Mouse (Mus musculus): Measurements from ENCODE around the gene Wfdc17.

DNA sequence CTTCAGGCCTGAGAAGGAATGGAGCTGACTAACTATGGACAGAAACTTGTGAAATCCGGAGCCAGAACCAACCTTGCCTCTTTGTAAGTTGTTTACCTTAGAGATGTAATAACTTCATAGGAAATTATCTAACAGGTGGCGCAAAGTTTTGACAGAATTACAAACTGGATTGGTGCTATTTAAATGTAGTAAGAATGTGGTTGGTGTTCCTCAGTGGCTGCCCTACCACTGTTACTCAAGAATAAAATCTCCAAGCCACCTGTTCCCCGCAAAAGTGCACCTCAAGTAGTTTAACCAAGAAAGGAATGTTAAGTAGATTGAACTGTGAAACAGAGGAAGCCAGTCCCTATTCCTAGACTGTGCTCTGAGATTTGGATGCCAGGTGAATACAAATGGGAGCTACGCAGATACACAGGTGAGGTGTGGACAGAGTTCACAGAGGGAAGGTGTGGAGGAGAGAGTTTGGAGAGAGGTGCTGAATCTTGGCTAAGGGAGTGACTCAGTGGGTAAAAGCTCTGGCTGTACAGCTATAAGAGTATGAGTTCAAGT is 36.7 kb downstream of the Wfdc17 start:
- TF ChIP-seq CTCF (IDR thresholded peaks at IDR 0.05; ENCODE audit: low read depth, low read length) (no peak), POLR2A (IDR thresholded peaks at IDR 0.05; ENCODE audit: borderline replicate concordance, low read depth, low read length) (no peak)
